Mouse (Mus musculus) myocyte (in vitro differentiated cells): ENCODE data around the gene Vps13d. TPM values are rescaled to one million over a fixed set of nuclear protein-coding genes. Genes with fewer than 3 reads are reported as not detected.

Experiments
- H3K27me3 ChIP-seq: one replicate; pipeline ENCODE4 v1.6.1; 2011; ENCODE audit not compliant: control insufficient read depth, insufficient read depth, insufficient read length
- H3K36me3 ChIP-seq: one replicate; pipeline ENCODE4 v1.6.1; 2011; ENCODE audit not compliant: control insufficient read depth, insufficient read depth
- H3K4me2 ChIP-seq: one replicate; pipeline ENCODE4 v1.6.1; 2011; ENCODE audit warnings: low read depth, control low read depth
- H3K4me3 ChIP-seq: one replicate; pipeline ENCODE4 v1.5.1; 2011; ENCODE audit warnings: mild to moderate bottlenecking, control low read depth, moderate library complexity
- H3K79me2 ChIP-seq: one replicate; pipeline ENCODE4 v1.6.1; 2011; ENCODE audit not compliant: control insufficient read depth, insufficient read depth
- H3ac ChIP-seq: one replicate; pipeline ENCODE4 v1.6.1; 2011; ENCODE audit not compliant: control insufficient read depth, insufficient read length
- CEBPB ChIP-seq: IDR thresholded peaks from 2 replicates; pipeline ENCODE4 v1.6.1; 2011; ENCODE audit warnings: mild to moderate bottlenecking, moderate library complexity; ENCODE audit not compliant: poor library complexity, insufficient read depth, severe bottlenecking
- E2F4 ChIP-seq: IDR thresholded peaks from one replicate; pipeline ENCODE4 v1.6.1; 2011; ENCODE audit warnings: mild to moderate bottlenecking, control low read depth, moderate library complexity; ENCODE audit not compliant: insufficient read depth
- MAX ChIP-seq: IDR thresholded peaks from one replicate; pipeline ENCODE4 v1.6.1; 2011; ENCODE audit warnings: low read depth, mild to moderate bottlenecking, control low read depth
- MYOD1 ChIP-seq, 3 experiments: IDR thresholded peaks; one replicate each; pipeline ENCODE4 v1.6.1; 2011; ENCODE audit warnings: control low read depth in 2 of 3, low read depth in 2 of 3, mild to moderate bottlenecking in 2 of 3, moderate library complexity in 1 of 3; ENCODE audit not compliant: insufficient read length in 2 of 3, control insufficient read depth in 1 of 3
- MYOG ChIP-seq, 3 experiments: IDR thresholded peaks; one replicate each; pipeline ENCODE4 v1.6.1; 2011; ENCODE audit warnings: control low read depth in 2 of 3, low read depth in 2 of 3, mild to moderate bottlenecking in 2 of 3; ENCODE audit not compliant: insufficient read length in 2 of 3, control insufficient read depth in 1 of 3, insufficient read depth in 1 of 3
- POLR2A ChIP-seq: IDR thresholded peaks from one replicate; pipeline ENCODE4 v1.6.1; 2011; ENCODE audit warnings: low read depth, mild to moderate bottlenecking, control low read depth, moderate library complexity; ENCODE audit not compliant: insufficient read length
- POLR2AphosphoS2 ChIP-seq: IDR thresholded peaks from one replicate; pipeline ENCODE4 v1.6.1; 2011; ENCODE audit warnings: low read depth, control low read depth; ENCODE audit not compliant: insufficient read length
- REST ChIP-seq: IDR thresholded peaks from one replicate; pipeline ENCODE4 v1.6.1; 2011; ENCODE audit warnings: mild to moderate bottlenecking, control low read depth, moderate library complexity; ENCODE audit not compliant: insufficient read depth, insufficient read length
- SRF ChIP-seq: IDR thresholded peaks from one replicate; pipeline ENCODE4 v1.6.1; 2011; ENCODE audit warnings: low read depth; ENCODE audit not compliant: control insufficient read depth, insufficient read length
- TCF12 ChIP-seq: IDR thresholded peaks from one replicate; pipeline ENCODE4 v1.6.1; 2011; ENCODE audit warnings: mild to moderate bottlenecking, control low read depth; ENCODE audit not compliant: poor library complexity, insufficient read depth, severe bottlenecking
- TCF3 ChIP-seq: IDR thresholded peaks from one replicate; pipeline ENCODE4 v1.6.1; 2011; ENCODE audit warnings: low read depth, control low read depth; ENCODE audit not compliant: insufficient read length
- USF1 ChIP-seq: IDR thresholded peaks from one replicate; pipeline ENCODE4 v1.6.1; 2011; ENCODE audit warnings: low read depth, mild to moderate bottlenecking, control low read depth, moderate library complexity
- polyA plus RNA-seq: library from polyadenylated mRNA; unstranded; fragments of >200 nt; fragmentation: generic; extraction: Trizol; gene quantifications from one replicate; pipeline ENCODE4 v1.2.1, GENCODE M21; 2012; ENCODE audit warnings: missing spikeins

Gene Vps13d
- polyA plus RNA-seq, 1 experiment: 20.0 TPM

GRCm38 (mm10) chr4:145097974-145098373, 96.8 kb downstream of the Vps13d start:
- Histone ChIP-seq H3K27me3 (no peaks in the 10 kb centered on the region), H3K4me2 (no peak overlapping the region), H3ac (no peak overlapping the region), H3K36me3 (peaks cover 48% of the 10 kb centered on the region), H3K79me2 (no peaks in the 10 kb centered on the region), H3K4me3 (no peak overlapping the region)
- TF ChIP-seq TCF12 (no peak), CEBPB (no peak), SRF (no peak), MYOD1 (IDR thresholded peaks at IDR 0.05; ENCODE audit: control insufficient read depth in 1 of 3, insufficient read length in 2 of 3, low read depth in 2 of 3) (no peak)

- Histone ChIP-seq H3K4me2 (no peak overlapping the region), H3K27me3 (no peaks in the 10 kb centered on the region), H3K4me3 (no peak overlapping the region), H3ac (no peak overlapping the region), H3K36me3 (peaks cover 57% of the 10 kb centered on the region), H3K79me2 (no peaks in the 10 kb centered on the region)
- no peak for TF ChIP-seq SRF
- TF ChIP-seq MAX: no peak
- no peak for TF ChIP-seq POLR2A
- TF ChIP-seq REST: no peak
- TF ChIP-seq MYOG (IDR thresholded peaks at IDR 0.05; ENCODE audit: control insufficient read depth in 1 of 3, insufficient read depth in 1 of 3, insufficient read length in 2 of 3, low read depth in 2 of 3): no peak
- TF ChIP-seq CEBPB: no peak
- no peak for TF ChIP-seq TCF12
- no peak for TF ChIP-seq E2F4
- no peak for TF ChIP-seq POLR2AphosphoS2
Observed at GRCm38 (mm10) chr4:145096481-145097039, 98.2 kb downstream of the Vps13d start.

- H3K4me3 ChIP-seq: no peak overlapping the region
- H3K27me3 ChIP-seq: no peaks in the 10 kb centered on the region
- peaks cover 41% of the 10 kb centered on the region for H3K36me3 ChIP-seq
- H3ac ChIP-seq: no peak overlapping the region
- H3K4me2 ChIP-seq: no peak overlapping the region
- TF ChIP-seq CEBPB (no peak), POLR2AphosphoS2 (no peak), SRF (no peak), MYOG (IDR thresholded peaks at IDR 0.05; ENCODE audit: control insufficient read depth in 1 of 3, insufficient read depth in 1 of 3, insufficient read length in 2 of 3, low read depth in 2 of 3) (no peak), REST (no peak), MYOD1 (IDR thresholded peaks at IDR 0.05; ENCODE audit: control insufficient read depth in 1 of 3, insufficient read length in 2 of 3, low read depth in 2 of 3) (no peak), TCF12 (no peak), E2F4 (no peak), TCF3 (no peak), MAX (no peak), POLR2A (no peak), USF1 (no peak)
- H3K79me2 ChIP-seq: no peaks in the 10 kb centered on the region
Observed at GRCm38 (mm10) chr4:145086509-145086908, 108.3 kb downstream of the Vps13d start.

GRCm38 (mm10) chr4:145079324-145079723, 115.5 kb downstream of the Vps13d start:
- Histone ChIP-seq H3K4me2 (no peak overlapping the region), H3K27me3 (no peaks in the 10 kb centered on the region), H3ac (no peak overlapping the region), H3K36me3 (peaks cover 65% of the 10 kb centered on the region), H3K4me3 (no peak overlapping the region), H3K79me2 (no peaks in the 10 kb centered on the region)
- TF ChIP-seq CEBPB (no peak), POLR2A (no peak), SRF (no peak), MYOD1 (IDR thresholded peaks at IDR 0.05; ENCODE audit: control insufficient read depth in 1 of 3, insufficient read length in 2 of 3, low read depth in 2 of 3) (no peak), POLR2AphosphoS2 (no peak)

DNA sequence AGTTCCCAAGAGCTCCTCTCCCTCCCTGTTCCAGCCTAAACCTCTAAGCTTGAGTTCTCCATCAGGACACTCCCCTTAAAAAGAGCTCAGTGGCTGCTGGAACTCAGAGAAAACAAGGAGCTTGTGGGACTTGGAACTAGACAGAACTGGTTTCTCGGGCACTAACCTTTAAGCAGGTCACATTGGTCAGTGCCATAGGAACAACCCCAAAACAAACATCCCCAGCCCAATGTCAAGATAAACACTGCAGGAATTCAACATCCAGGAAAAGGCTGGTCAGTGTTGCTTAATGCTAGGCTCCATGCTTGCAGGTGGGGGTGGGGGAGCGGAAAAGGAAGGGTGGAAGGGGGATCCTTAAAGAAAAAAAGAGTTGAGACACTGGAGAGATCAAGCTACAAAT, 120.5 kb downstream of the Vps13d start:
- no peak overlapping the region for H3K4me3 ChIP-seq
- H3K36me3 ChIP-seq: peaks cover 40% of the 10 kb centered on the region
- no peaks in the 10 kb centered on the region for H3K27me3 ChIP-seq
- no peak overlapping the region for H3ac ChIP-seq
- TF ChIP-seq POLR2A (no peak), USF1 (no peak), MYOG (IDR thresholded peaks at IDR 0.05; ENCODE audit: control insufficient read depth in 1 of 3, insufficient read depth in 1 of 3, insufficient read length in 2 of 3, low read depth in 2 of 3) (no peak), MAX (no peak), TCF12 (no peak), REST (no peak), SRF (no peak), CEBPB (no peak), E2F4 (no peak), MYOD1 (IDR thresholded peaks at IDR 0.05; ENCODE audit: control insufficient read depth in 1 of 3, insufficient read length in 2 of 3, low read depth in 2 of 3) (no peak), TCF3 (no peak), POLR2AphosphoS2 (no peak)
- no peak overlapping the region for H3K4me2 ChIP-seq
- no peaks in the 10 kb centered on the region for H3K79me2 ChIP-seq
